Mouse (Mus musculus) embryo, embryonic 11 days (tissue): ENCODE measurements around the gene Hcfc1.
A peak's percentile ranks its signal among the peaks of the same experiment; 100 is the strongest.

ENCODE experiments used
- DNase-seq: peaks from one replicate; pipeline ENCODE4 v3.0.0-alpha.2; 2015

The Hcfc1 gene

GRCm38 (mm10) chrX:73966248-73967176 lies at the start of gene Hcfc1:
Gene Hcfc1, minus strand, starts transcription at chrX:73966357.
- peak; percentile 88 for DNase-seq

- DNase-seq: no peak
Observed at GRCm38 (mm10) chrX:74014597-74014996, 48.4 kb upstream of the Hcfc1 start.

DNA sequence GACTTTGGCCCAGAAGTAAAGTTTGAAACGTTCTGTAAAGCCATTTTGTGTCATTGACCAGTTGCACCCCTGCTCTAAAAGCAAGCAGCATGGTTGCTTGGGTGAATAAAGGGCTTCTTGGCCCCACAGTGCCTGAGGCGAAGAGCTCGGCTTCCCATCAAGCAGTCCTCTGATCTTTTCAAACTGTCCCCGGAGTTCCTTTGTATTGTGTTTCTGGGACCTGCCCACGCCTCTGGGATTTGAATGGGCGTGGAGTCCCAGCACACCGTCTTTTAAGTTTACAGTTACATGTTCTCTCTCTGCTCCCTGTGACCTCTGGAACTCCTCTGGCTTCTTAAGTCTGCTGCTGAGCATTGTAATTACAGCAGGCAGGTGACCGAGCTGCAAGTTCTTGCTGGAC lies 41.9 kb upstream of the Hcfc1 start:
- DNase-seq: peak; percentile 8

DNA sequence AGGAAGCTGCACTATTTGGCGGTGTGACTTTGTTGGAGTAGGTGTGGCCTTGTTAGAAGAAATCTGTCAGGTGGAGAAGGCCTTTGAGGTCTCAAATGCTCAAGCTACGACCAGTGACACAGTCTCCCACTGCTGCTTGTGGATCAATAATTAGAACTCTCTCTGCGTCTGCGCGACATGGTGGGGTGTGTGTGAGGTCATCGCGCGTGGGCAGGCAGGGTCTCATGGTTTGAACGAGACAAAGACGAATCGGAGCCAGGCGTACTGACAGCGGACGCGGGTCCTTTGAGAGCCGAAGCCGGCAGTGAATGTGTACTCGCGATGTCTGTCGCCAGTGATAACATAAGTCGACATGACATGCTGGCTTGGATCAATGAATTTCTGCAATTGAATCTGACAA lies 40.2 kb upstream of the Hcfc1 start:
- no peak for DNase-seq

- DNase-seq: no peak
Observed at GRCm38 (mm10) chrX:74003644-74004043, 37.5 kb upstream of the Hcfc1 start.

GRCm38 (mm10) chrX:74001024-74001423 lies 34.9 kb upstream of the Hcfc1 start:
- no peak for DNase-seq

DNA sequence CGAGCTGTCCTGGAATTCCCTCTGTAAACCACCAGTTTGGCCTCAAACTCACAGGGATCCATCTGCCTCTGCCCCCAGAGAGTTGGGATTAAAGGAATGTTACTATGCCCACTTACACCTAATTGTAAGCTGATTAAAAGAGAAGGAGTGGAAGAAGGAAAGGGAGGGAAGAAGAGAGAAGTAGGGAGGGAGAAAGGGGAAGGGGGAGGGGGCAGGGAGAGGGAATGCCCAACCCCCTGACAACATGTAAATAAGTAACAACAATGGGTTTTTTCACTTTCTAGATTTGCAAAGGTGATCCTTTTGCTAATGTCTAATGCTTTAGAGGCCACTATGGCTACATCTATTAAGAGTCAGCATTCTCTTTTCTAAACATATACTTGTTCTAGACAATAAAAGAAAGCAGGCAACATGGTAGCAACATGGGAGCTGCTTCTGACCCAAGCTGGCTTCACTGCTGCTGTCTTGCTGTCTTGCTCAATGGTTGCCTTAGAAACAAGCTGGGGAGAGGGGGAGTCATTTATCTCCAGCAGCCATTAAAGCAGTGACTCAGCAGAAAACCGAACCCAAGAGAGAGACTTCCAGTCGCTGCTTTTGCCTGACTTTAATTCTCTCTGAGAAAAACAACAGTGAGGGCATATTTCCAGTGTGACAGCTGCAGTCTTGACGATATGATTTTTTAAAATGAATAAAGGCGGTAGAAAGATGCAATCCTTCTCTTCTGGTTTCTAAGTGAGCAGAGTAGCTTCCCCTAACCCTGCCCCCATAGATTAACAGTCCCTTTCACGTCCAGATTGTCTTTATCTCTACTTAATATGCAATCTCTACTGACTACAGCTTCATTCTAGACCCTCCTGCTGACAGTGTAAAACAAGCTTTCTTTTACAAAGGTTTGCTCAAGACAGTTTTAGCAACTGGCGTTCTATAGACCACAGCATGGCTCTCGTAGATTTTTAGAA lies 33.0 kb upstream of the Hcfc1 start:
- peak; percentile 81 for DNase-seq

DNA sequence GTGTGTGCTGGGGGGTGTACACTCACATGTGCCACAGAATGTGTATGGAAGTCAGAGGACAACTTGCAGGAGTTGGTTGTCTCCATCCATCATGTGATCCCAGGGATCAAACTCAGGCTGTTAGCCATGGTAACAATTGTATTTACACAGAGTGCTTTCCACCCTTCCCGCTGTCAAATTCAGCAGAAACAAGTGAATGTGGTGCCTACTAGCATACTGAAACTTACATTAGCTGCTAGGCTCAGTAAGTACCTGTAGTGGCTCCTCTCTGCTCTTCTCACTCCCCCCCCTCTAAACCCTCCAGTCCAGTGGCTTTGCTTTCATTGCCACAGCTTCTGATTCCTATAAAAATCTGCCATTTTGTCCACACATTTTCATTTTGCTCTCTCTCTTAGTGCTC lies 11.6 kb upstream of the Hcfc1 start:
- no peak for DNase-seq

- DNase-seq: no peak
Observed at GRCm38 (mm10) chrX:73976283-73976682, 10.1 kb upstream of the Hcfc1 start.

DNA sequence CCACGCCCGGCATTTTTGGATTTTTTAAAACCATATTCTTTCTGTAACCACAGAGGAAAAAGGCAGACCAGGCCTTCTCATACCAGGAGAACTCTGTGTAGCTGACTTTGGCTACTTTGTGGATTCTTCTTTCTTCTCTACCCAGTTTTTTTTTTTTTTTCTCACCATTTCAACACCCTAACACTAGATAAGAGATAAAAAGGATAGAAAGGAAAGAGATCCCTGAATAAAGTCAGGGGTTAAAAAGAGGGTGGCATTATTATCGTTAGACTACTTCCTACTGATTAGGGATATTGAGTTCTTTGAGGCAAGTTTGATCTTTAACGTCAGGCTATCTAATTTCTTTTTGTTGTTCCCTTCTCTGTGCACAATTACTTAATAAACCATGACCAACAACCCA lies 6.6 kb upstream of the Hcfc1 start:
- no peak for DNase-seq

- DNase-seq: no peak
Observed at GRCm38 (mm10) chrX:73970781-73971180, 4.6 kb upstream of the Hcfc1 start.

DNA sequence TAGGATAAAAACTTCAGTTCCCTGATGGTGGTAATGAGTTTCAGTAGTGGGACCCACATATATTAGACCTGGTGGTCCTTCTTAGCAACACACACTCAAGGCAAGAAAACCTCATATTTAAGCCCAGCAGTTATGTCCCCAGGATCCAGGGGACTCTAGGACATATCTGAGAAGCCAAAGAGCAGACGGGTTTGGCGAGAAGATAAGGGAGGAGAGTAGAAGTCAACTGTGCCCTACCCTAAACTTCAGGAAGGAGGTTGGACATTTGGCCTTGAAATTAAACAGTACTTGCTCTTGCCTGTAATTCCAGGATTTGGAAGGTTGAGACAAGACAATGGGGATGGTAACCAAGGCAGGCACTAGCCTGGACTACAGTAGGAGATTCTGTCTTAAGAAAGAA lies 3.6 kb upstream of the Hcfc1 start:
- no peak for DNase-seq

- no peak for DNase-seq
Observed at GRCm38 (mm10) chrX:73969167-73969566, 3.0 kb upstream of the Hcfc1 start.

- DNase-seq: peak; percentile 93
Observed at GRCm38 (mm10) chrX:73967177-73968075, 1.3 kb upstream of the Hcfc1 start.

DNA sequence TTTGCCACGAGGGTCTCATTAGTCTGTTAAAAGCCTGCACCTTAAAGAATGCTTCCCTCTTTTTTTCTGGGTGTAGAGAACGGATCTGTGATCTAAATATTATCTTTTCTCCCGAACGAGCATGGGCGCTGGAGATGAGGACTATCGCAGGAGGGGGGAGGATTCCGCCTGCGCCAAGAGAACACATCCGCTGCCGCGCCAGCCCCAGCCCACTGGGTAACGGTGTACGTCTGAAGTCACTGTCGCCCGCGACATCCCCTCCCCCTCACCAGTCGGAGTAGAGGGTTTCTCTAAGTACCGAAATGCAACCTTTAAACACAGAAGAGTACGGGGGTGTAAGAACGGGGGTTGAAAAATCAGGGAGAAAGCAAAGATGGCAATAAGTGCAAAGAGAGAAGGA lies 850 bp downstream of the Hcfc1 start:
- DNase-seq: peak; percentile 32

- no peak for DNase-seq
Observed at GRCm38 (mm10) chrX:73964363-73964762, 1.8 kb downstream of the Hcfc1 start.

DNA sequence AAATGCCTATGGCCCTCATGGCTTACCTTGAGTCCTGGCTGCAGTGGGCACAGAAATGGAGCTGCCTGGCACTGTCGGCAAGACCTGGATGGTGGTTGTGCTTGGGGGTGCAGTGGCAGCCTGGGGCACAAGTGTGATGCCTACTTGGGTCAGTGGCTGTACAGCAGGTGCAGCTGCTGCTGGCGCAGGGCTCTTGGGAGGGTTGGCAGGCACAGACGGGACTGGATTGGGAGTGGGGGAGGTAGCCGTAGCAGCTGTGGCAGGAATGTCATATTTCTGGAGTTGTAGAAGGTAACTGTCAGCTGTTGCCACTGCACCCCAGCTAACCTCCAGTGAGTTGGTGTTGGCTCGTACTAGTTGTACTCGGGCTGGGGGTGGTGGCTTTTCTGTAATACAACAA lies 11.2 kb downstream of the Hcfc1 start:
- no peak for DNase-seq

DNA sequence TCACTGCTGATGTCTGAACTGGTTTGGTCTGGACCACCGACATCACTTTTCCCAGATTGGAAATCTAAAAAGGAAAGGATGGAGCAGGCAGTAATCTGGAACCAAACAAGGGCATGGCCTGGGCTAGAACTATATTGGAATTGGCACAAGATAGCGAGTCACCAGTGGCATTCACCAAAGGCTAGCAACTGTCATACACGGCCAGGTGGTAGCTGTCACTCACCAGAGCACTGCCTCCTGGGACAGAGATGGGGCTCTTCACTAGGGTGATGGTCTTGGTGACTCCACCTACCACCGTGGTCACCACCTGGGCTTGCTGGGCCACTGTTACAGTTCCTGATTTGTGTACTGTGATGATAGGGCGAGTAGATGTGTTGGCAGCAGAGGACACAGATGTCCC lies 13.6 kb downstream of the Hcfc1 start:
- no peak for DNase-seq

- DNase-seq: no peak
Observed at GRCm38 (mm10) chrX:73949341-73949740, 16.8 kb downstream of the Hcfc1 start.

DNA sequence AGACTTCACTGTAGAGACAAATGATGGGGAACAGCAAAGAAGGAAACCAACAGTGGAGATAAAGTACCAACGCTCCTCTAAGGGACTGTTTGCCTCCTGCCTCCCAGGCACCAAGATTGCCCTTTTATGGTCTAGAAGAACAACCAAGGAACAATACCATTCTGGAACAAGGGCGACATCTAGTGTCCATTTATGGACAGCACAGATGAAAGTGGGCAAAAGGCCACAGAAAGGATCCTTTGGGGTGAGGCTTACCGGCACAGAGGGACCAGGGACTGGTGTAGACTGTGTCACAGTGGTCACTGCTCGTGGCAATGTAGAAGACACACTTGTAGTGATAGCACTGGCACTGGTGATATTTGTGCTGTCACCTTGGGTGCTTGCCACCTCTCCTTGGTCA lies 17.5 kb downstream of the Hcfc1 start:
- peak; percentile 66 for DNase-seq

- DNase-seq: no peak
Observed at GRCm38 (mm10) chrX:73946896-73947295, 19.3 kb downstream of the Hcfc1 start.

- no peak for DNase-seq
Observed at GRCm38 (mm10) chrX:73942294-73942693, 23.9 kb downstream of the Hcfc1 start.

GRCm38 (mm10) chrX:73941860-73942259 lies 24.3 kb downstream of the Hcfc1 start:
- DNase-seq: no peak
